Mouse (Mus musculus) lung, postnatal 10 days (tissue): ENCODE data around the gene Gm21985.
A peak's percentile ranks its signal among the peaks of the same experiment; 100 is the strongest.
"Not testable (repeated sequence)": the region's sequence is repeated elsewhere in the genome, so short reads cannot be mapped to it uniquely, and the experiment has no call there.

Experiments
- DNase-seq: peaks from one replicate; pipeline ENCODE4 v3.0.0; 2021

Gene Gm21985

DNA sequence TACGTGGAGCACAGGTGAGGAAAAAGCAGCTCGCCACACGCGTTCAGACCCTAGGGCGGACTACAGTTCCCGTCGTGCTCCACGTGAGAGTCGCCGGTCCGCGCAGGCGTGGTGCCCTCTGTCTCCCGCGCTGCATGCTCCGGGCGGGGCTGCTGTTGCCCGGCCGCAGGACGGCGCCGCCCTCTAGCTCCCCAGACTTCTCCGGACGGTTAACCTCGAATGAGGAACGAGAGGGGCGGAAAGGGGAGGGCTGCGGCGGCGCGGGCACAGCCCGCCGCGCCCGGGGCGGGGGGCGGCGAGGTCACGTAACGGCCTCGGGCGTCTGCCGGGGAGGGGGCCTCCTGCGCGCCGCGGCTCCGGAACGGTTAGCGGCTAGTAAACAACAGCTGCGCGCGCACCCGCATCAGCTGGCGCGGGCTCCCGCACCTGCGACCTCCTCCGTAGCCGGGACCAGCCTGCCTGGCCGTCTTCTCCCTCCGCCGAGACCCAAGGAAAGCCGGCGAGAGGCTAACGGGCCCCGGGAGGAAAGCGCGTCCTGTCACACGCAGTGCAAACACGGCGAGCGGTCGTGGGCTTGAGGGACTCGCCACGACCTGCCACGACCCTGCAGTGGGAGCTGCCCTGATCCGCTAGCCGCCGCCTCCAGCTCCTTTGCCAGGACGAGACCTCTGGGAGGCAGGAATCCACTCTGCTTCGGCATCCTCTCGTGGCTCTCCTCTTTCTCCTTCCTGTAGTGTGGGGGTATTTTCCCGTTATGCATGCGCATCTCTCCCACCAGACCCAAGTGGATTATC lies 469 bp upstream of the Gm21985 start, which contains the start of gene Slc12a6:
TSS of gene Slc12a6 (plus strand) at position 378 of the 794 bp plus-strand sequence.
- DNase-seq, result peak; percentile 95

- DNase-seq, result no peak
These were observed 666 bp downstream of the Gm21985 start for GRCm38 (mm10) chr2:112266780-112267179.

- DNase-seq, result no peak
These were observed 1.6 kb downstream of the Gm21985 start for GRCm38 (mm10) chr2:112267547-112268269.

DNA sequence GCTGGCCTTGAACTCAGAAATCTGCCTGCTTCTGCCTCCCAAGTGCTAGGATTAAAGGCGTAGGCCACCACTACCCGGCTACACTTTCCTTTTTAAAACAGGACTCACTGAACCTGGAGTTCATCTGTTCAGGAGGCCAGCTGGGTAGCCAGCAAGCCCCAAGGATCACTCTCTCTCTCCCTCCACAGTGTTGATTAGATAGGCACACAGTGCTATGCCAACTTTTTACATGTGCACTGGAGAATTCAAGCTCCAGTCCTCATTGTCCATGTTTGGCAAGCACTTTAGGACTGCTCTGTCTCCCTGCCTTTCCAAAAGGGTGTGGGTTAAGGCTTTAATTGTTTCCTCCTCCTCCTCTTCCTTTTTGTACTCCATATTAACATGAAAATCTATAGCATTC lies 3.9 kb downstream of the Gm21985 start:
- no peak for DNase-seq

GRCm38 (mm10) chr2:112272909-112273308 lies 6.8 kb downstream of the Gm21985 start:
- DNase-seq, result no peak

GRCm38 (mm10) chr2:112273474-112273873 lies 7.4 kb downstream of the Gm21985 start:
- no peak for DNase-seq

- DNase-seq, result no peak
These were observed 10.8 kb downstream of the Gm21985 start for GRCm38 (mm10) chr2:112276870-112277269.

DNA sequence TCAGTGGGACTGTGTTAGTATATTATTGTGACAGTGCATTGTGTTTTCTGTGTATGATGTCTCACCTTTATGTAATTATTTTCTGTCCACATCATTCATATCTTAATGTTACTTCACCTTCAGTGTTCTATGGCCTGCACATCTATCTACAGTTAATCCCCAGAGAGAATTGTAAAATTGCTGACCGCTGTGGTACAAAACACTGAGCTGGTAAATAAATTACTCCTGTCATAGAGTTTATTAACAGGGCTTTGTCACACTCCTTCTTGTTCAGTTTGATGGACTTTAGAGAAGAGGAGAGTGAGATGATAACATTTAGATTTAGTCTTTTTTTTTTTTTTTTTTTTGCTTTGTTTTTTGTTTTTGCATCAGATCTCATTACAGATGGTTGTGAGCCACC lies 16.7 kb downstream of the Gm21985 start:
- DNase-seq, result no peak

GRCm38 (mm10) chr2:112284363-112285030 lies 18.4 kb downstream of the Gm21985 start:
- peak; percentile 79 for DNase-seq

DNA sequence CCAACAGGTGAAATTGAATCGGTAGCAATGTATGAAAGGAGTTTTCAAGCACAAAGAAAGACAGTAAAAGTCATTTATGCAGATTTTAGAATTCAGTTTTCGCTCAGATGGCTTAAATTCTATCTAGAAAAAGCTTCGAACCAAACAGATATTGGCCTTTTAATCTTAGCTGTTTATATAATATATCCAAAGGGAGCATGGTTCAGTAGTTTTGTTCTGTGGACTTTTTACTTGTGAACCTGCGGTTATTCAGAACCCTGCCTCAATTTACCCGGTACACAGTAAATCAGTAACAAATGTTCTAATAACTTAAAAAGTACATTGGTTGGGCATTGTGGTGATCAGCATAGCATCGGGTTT lies 18.9 kb downstream of the Gm21985 start:
- DNase-seq, result no peak

DNA sequence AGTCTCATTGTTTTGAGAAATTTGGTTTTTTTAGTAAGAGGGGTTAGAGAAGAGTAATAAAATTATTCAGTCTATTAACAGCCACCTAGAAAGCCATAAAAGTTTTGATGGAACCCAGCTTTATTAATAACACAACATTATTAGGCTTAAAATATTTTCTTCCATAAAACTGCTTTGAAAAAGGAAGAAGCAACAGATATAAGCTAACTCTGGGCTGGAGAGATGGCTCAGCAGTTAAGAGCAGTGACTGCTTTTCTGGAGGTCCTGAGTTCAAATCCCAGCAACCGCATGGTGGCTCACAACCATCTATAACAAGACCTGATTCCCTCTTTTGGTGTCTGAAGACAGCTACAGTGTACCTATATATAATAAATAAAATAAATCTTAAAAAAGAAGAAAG lies 19.9 kb downstream of the Gm21985 start:
- DNase-seq, result not testable (repeated sequence)

GRCm38 (mm10) chr2:112287059-112287458 lies 20.9 kb downstream of the Gm21985 start:
- no peak for DNase-seq

DNA sequence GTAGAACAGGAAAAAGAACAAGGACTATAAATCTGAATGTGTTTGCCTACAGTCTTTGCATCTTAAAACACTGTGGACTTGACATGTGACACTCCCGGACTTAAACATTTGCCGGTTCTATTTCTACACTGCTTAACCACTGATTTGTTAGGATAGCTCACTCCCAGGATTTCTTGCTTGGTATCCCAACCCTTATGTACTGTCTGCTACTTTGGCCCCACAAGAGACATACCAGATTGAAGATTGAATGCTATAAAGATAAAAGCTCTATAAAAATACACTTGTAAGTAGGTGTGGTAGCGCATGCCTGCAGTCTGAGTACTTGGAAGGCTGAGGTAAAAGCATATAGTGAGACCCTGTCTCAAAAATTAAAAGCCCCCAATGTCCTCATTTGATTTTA lies 23.4 kb downstream of the Gm21985 start:
- DNase-seq, result no peak

- DNase-seq, result no peak
These were observed 26.7 kb downstream of the Gm21985 start for GRCm38 (mm10) chr2:112292823-112293222.

GRCm38 (mm10) chr2:112296211-112296610 lies 30.1 kb downstream of the Gm21985 start:
- DNase-seq, result no peak

GRCm38 (mm10) chr2:112298221-112298620 lies 32.1 kb downstream of the Gm21985 start:
- DNase-seq, result no peak

DNA sequence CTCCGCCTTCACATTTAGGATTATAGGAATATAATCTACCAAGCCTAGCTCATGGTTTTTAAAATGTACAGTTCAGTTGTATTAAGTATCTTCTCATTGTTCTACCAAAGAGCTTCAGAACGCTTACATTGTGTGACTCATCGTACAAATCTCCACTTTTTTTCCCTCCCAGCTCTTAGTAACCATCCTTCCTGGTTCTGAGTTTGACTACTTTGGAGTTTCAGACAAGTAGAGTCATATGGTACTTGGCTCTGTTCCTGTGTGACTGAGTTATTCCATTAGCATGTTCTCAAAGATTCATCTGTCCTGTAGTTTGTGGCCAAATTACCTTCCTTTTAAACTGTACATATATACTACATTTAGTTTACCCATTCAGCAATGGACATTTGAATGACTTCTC lies 42.6 kb downstream of the Gm21985 start:
- peak; percentile 3 for DNase-seq

GRCm38 (mm10) chr2:112309161-112309600 lies 43.1 kb downstream of the Gm21985 start:
- DNase-seq, result peak; percentile 22

GRCm38 (mm10) chr2:112315638-112316037 lies 49.5 kb downstream of the Gm21985 start:
- no peak for DNase-seq

DNA sequence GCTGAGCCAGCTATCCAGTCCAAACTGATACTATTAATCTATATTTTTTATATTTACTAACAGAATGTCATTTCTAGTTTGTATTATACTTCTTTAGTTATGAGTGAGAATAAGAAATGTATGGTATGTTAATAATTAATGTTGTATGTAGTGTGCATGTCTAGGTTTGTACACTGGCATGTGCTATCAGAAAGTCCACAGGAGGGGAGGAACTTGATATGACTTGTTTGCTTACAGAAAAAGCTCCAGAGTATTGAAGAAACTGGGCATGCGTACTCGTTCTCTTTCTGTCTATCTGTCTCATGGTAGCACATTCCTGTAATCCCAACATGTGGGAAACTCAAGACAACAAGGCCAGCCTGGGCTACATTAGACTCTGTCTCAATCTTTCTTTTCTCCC lies 52.1 kb downstream of the Gm21985 start:
- DNase-seq, result no peak

- no peak for DNase-seq
These were observed 52.8 kb downstream of the Gm21985 start for GRCm38 (mm10) chr2:112318905-112319304.

DNA sequence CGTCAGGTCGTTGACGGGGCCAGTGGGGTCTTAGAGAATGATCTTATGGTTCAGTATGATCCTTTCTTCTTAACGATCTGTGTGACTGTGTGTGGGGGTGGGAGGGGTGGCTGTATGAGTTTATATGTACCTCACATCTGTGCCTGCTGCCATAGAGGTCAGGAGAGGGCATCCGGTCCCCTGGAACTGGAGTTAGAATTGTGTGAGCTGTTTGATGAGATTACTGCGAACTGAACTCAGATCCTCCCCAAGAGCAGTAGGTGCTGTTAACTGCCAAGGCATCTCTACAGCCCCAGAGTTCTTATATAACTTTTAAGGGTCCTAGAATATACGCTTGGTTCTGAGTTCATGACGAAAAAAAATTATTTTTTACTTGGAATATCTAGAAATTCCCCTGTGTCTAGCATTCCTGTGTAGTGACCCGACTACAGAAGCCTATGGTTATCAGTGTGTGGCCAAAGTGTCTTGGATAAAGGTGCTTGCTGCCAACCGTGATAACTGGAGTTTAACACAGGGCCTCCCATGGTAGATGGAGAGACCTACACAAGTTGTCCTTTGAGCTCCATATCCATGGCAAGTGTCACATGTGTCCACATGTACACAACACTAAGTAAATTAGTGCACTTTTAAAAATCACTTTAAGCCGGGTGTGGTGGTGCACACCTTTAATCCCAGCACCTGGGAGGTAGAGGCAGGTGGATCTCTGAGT lies 62.1 kb downstream of the Gm21985 start:
- DNase-seq, result no peak
